ENCODE assay signal across 8 mouse cellular contexts in genomic region chr9:96728338-96729162, GRCm38 (mm10). TPM values are rescaled to one million over a fixed set of nuclear protein-coding genes. Genes with fewer than 3 reads are reported as not detected.
A peak's percentile ranks its signal among the peaks of the same experiment; 100 is the strongest.
DNase-seq lines count a peak whose midpoint lies in the region; ATAC-seq and TF ChIP-seq lines count a peak whose summit lies in the region.
"Had no signal": no experiment of that assay in that cellular context is flagged by ENCODE, and none has a peak within 500 bp of the region (broad histone marks: within the 10 kb centered on the region; RNA-seq: fewer than 3 reads in every experiment).

No protein-coding gene starts in this region.

- no peaks in the 10 kb centered on the region for H3K36me3 ChIP-seq in embryonic facial prominence, embryonic 15.5 days
- H3K36me3 ChIP-seq in hindbrain, postnatal 0 days (ENCODE audit: insufficient read depth, low read length): no peaks in the 10 kb centered on the region
- no peaks in the 10 kb centered on the region for H3K36me3 ChIP-seq in midbrain, embryonic 16.5 days (ENCODE audit: control insufficient read depth, insufficient read depth, low read length)
- H3K36me3 ChIP-seq: limb, embryonic 12.5 days had no signal

- no peak for ATAC-seq in embryonic facial prominence, embryonic 15.5 days (ENCODE audit: insufficient number of reproducible peaks, low FRiP score, low TSS enrichment, low read depth)
- ATAC-seq in hindbrain, postnatal 0 days: no peak
- ATAC-seq in midbrain, embryonic 16.5 days: no peak
- no peak for ATAC-seq in erythroid progenitor cell, adult 5-6 weeks (replicated peaks; ENCODE audit: low FRiP score, poor library complexity, severe bottlenecking)

- no peak for TF ChIP-seq CTCF in hindbrain, postnatal 0 days (IDR thresholded peaks at IDR 0.05; ENCODE audit: low read depth)

- H3K27me3 ChIP-seq in embryonic facial prominence, embryonic 15.5 days: no peaks in the 10 kb centered on the region
- no peaks in the 10 kb centered on the region for H3K27me3 ChIP-seq in hindbrain, postnatal 0 days (ENCODE audit: insufficient read depth, low read length)
- H3K27me3 ChIP-seq in midbrain, embryonic 16.5 days (ENCODE audit: control insufficient read depth, insufficient read depth, low read depth, low read length): no peaks in the 10 kb centered on the region
- H3K27me3 ChIP-seq: limb, embryonic 12.5 days had no signal

- DNase-seq in kidney, adult 18-20 months: peak; percentile 39
- no peak for DNase-seq in kidney, postnatal 4 days
- peak; percentile 25 for DNase-seq in hindbrain, postnatal 0 days (ENCODE audit: low spot score)
- no peak for DNase-seq in cerebellum, postnatal 25 days

- no peaks in the 10 kb centered on the region for H3K9me3 ChIP-seq in embryonic facial prominence, embryonic 15.5 days (replicated peaks)
- no peaks in the 10 kb centered on the region for H3K9me3 ChIP-seq in hindbrain, postnatal 0 days (ENCODE audit: low read length)
- no peaks in the 10 kb centered on the region for H3K9me3 ChIP-seq in midbrain, embryonic 16.5 days (replicated peaks; ENCODE audit: control insufficient read depth, low read length, poor library complexity, severe bottlenecking)
- H3K9me3 ChIP-seq: limb, embryonic 12.5 days had no signal

- peaks cover 41% of the 10 kb centered on the region for H3K4me1 ChIP-seq in embryonic facial prominence, embryonic 15.5 days
- peaks cover 27% of the 10 kb centered on the region for H3K4me1 ChIP-seq in hindbrain, postnatal 0 days (ENCODE audit: insufficient read depth, low read length)
- peaks cover 37% of the 10 kb centered on the region for H3K4me1 ChIP-seq in midbrain, embryonic 16.5 days (ENCODE audit: control insufficient read depth, insufficient read depth, low read length)

- no peak overlapping the region for H3K4me2 ChIP-seq in embryonic facial prominence, embryonic 15.5 days (replicated peaks)
- peak overlapping the region; percentile 59 for H3K4me2 ChIP-seq in hindbrain, postnatal 0 days (ENCODE audit: low read depth, low read length)
- peak overlapping the region; percentile 77 for H3K4me2 ChIP-seq in midbrain, embryonic 16.5 days (ENCODE audit: low read length)
- H3K4me2 ChIP-seq: limb, embryonic 12.5 days had no signal

- 63% methylated on average over 16 of the region's 16 CpGs for WGBS in embryonic facial prominence, embryonic 15.5 days
- 59% methylated on average over 16 of the region's 16 CpGs for WGBS in hindbrain, postnatal 0 days
- 62% methylated on average over 16 of the region's 16 CpGs for WGBS in midbrain, embryonic 16.5 days

- H3K27ac ChIP-seq in embryonic facial prominence, embryonic 15.5 days (replicated peaks): peak overlapping the region; percentile 40; the same call in 1 of the 2 replicates
- H3K27ac ChIP-seq in hindbrain, postnatal 0 days: peak overlapping the region; percentile 87
- H3K27ac ChIP-seq in midbrain, embryonic 16.5 days (ENCODE audit: low read length): peak overlapping the region; percentile 93
- H3K27ac ChIP-seq: limb, embryonic 12.5 days had no signal

- H3K9ac ChIP-seq in embryonic facial prominence, embryonic 15.5 days: no peak overlapping the region
- H3K9ac ChIP-seq in hindbrain, postnatal 0 days (replicated peaks; ENCODE audit: low read length): no peak overlapping the region; the same call in 1 of the 2 replicates
- H3K9ac ChIP-seq in midbrain, embryonic 16.5 days (ENCODE audit: low read depth, low read length): peak overlapping the region; percentile 31; the same call in 1 of the 2 replicates
- H3K9ac ChIP-seq: limb, embryonic 12.5 days had no signal

- H3K4me3 ChIP-seq in embryonic facial prominence, embryonic 15.5 days (replicated peaks): no peak overlapping the region
- H3K4me3 ChIP-seq in hindbrain, postnatal 0 days (ENCODE audit: low read length): peak overlapping the region; percentile 39
- peak overlapping the region; percentile 48 for H3K4me3 ChIP-seq in midbrain, embryonic 16.5 days (ENCODE audit: low read depth, low read length)
- H3K4me3 ChIP-seq: limb, embryonic 12.5 days had no signal

RNA-seq across cellular contexts. Expression of gene Zbtb38, which starts 24.1 kb away (rescaled TPM):
- 21.2 and 22.1 TPM in 2 replicates for polyA plus RNA-seq in embryonic facial prominence, embryonic 15.5 days (2015; fragmentation: Nextera tagmentation; extraction: Ambion mirVana)
- 36.2 and 46.5 TPM in 2 replicates for total RNA-seq in hindbrain, postnatal 0 days (2014; rRNA removed)
- polyA plus RNA-seq in hindbrain, postnatal 0 days (2015; fragmentation: Nextera tagmentation; extraction: Ambion mirVana): 36.6 and 38.7 TPM in 2 replicates
- 57.1 and 58.1 TPM in 2 replicates for polyA plus RNA-seq in midbrain, embryonic 16.5 days (2015; fragmentation: Nextera tagmentation; extraction: Ambion mirVana)
- total RNA-seq in erythroid progenitor cell, adult 5-6 weeks (2015; ENCODE audit: low replicate concordance): 5.0 and 5.9 TPM in 2 replicates
- 4.1 and 6.4 TPM in 2 replicates for total RNA-seq in erythroid progenitor cell, adult 5-6 weeks (2017; ENCODE audit: low replicate concordance)

Comparison
In these comparisons a context has a peak if more than half of its experiments do, and no peak if none do; other contexts are left out.
1. DNase-seq: peak in kidney, adult 18-20 months (single experiment) and hindbrain, postnatal 0 days (single experiment); none in kidney, postnatal 4 days (0 of 2) and cerebellum, postnatal 25 days (0 of 2).
2. H3K27ac ChIP-seq: peak in every context shown above with its lines; median percentile 93 in midbrain, embryonic 16.5 days; 87 in hindbrain, postnatal 0 days; 40 in embryonic facial prominence, embryonic 15.5 days.